Mouse (Mus musculus): ENCODE measurements around the gene Tmco1. TPM values are rescaled to one million over a fixed set of nuclear protein-coding genes. Genes with fewer than 3 reads are reported as not detected.
A peak's percentile ranks its signal among the peaks of the same experiment; 100 is the strongest.
"Not testable (repeated sequence)": the region's sequence is repeated elsewhere in the genome, so short reads cannot be mapped to it uniquely, and the experiment has no call there.

The Tmco1 gene
- total RNA-seq, 2 experiments from 2014 or later = 43.2 to 48.9 TPM

GRCm38 (mm10) chr1:167331106-167331505 is 22.9 kb downstream of the Tmco1 start:
- no peak for DNase-seq (ENCODE audit: low spot score in 2 of 2)

- DNase-seq (ENCODE audit: low spot score in 2 of 2) = no peak
These were observed 28.2 kb downstream of the Tmco1 start for GRCm38 (mm10) chr1:167336398-167336797.

GRCm38 (mm10) chr1:167337463-167338095 is 29.4 kb downstream of the Tmco1 start:
- DNase-seq (ENCODE audit: low spot score in 2 of 2) = peak; percentile 91 to 94

GRCm38 (mm10) chr1:167339177-167339781 is 31.1 kb downstream of the Tmco1 start:
- DNase-seq (ENCODE audit: low spot score in 2 of 2) = peak; percentile 35 to 54

- DNase-seq (ENCODE audit: low spot score in 2 of 2) = no peak
These were observed 32.1 kb downstream of the Tmco1 start for GRCm38 (mm10) chr1:167340111-167340787.

- no peak for DNase-seq (ENCODE audit: low spot score in 2 of 2)
These were observed 32.8 kb downstream of the Tmco1 start for GRCm38 (mm10) chr1:167340910-167341528.

GRCm38 (mm10) chr1:167342831-167343230 is 34.7 kb downstream of the Tmco1 start:
- no peak for DNase-seq (ENCODE audit: low spot score in 2 of 2)

GRCm38 (mm10) chr1:167345994-167346520 is 37.9 kb downstream of the Tmco1 start:
- not testable (repeated sequence) for DNase-seq (ENCODE audit: low spot score in 2 of 2)

- DNase-seq (ENCODE audit: low spot score in 2 of 2) = not testable (repeated sequence)
These were observed 41.0 kb downstream of the Tmco1 start for GRCm38 (mm10) chr1:167349206-167349605.

GRCm38 (mm10) chr1:167349815-167350596 is 41.8 kb downstream of the Tmco1 start, which contains the start of gene Aldh9a1:
Gene Aldh9a1, plus strand, starts transcription at chr1:167349991.
- DNase-seq (ENCODE audit: low spot score in 2 of 2) = peak; percentile 89 to 90

- no peak for DNase-seq (ENCODE audit: low spot score in 2 of 2)
These were observed 42.6 kb downstream of the Tmco1 start for GRCm38 (mm10) chr1:167350597-167351415.

- DNase-seq (ENCODE audit: low spot score in 2 of 2) = no peak
These were observed 44.2 kb downstream of the Tmco1 start for GRCm38 (mm10) chr1:167352403-167352802.

- DNase-seq (ENCODE audit: low spot score in 2 of 2) = no peak
These were observed 49.2 kb downstream of the Tmco1 start for GRCm38 (mm10) chr1:167357387-167357786.

- no peak for DNase-seq (ENCODE audit: low spot score in 2 of 2)
These were observed 50.6 kb downstream of the Tmco1 start for GRCm38 (mm10) chr1:167358731-167359130.

- DNase-seq (ENCODE audit: low spot score in 2 of 2) = no peak
These were observed 52.1 kb downstream of the Tmco1 start for GRCm38 (mm10) chr1:167360268-167360667.

- no peak for DNase-seq (ENCODE audit: low spot score in 2 of 2)
These were observed 54.6 kb downstream of the Tmco1 start for GRCm38 (mm10) chr1:167362819-167363218.

- DNase-seq (ENCODE audit: low spot score in 2 of 2) = no peak
These were observed 55.1 kb downstream of the Tmco1 start for GRCm38 (mm10) chr1:167363322-167363721.

GRCm38 (mm10) chr1:167365808-167366207 is 57.6 kb downstream of the Tmco1 start:
- DNase-seq (ENCODE audit: low spot score in 2 of 2) = no peak

GRCm38 (mm10) chr1:167366621-167367020 is 58.4 kb downstream of the Tmco1 start:
- no peak for DNase-seq (ENCODE audit: low spot score in 2 of 2)

GRCm38 (mm10) chr1:167368018-167368417 is 59.8 kb downstream of the Tmco1 start:
- DNase-seq (ENCODE audit: low spot score in 2 of 2) = no peak

Measured in layer of hippocampus, postnatal 14 days (tissue).